Mouse (Mus musculus): ENCODE measurements around the gene Zbtb8os.
"Not testable (repeated sequence)": the region's sequence is repeated elsewhere in the genome, so short reads cannot be mapped to it uniquely, and the experiment has no call there.

Zbtb8os gene

GRCm38 (mm10) chr4:129334677-129335215, 749 bp upstream of the Zbtb8os start:
- DNase-seq, result no peak

DNA sequence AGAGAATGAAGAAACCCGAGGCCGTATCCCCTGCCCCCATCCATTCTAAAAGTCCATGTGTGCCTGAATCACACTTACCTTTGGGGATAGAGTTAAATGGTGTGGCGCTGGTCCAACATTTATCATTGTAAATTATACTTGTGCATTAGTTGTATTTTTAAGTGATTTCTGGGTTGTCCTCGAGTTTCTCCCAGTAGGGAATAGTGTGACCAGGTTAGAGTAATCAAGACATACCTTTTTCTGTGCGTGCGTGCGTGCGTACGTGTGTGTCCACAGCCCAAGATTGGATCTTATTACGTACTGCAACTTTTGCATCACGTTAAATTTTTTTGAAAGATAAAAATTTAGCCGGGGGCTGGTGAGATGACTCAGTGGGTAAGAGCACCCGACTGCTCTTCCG, 796 bp downstream of the Zbtb8os start:
- DNase-seq, result no peak

DNA sequence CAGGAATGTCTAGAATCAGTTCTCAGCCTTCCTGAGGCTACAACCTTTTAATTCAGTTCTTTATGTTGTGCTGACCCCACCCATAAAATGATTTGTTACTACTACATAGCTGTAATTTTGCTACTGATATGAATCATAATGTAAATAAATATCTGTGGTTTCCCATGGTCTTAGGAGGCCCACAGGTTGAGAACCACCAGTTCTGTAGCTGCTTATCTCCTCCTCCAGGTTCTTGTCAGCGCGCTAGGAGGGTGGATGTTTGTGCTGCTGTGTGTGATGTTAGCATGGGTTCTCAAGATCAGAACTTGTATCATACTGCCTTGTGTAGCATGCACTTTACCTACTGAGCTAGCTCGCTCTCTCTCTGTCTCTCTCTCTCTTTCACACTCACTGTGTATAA, 4.2 kb downstream of the Zbtb8os start:
- DNase-seq, result no peak

DNA sequence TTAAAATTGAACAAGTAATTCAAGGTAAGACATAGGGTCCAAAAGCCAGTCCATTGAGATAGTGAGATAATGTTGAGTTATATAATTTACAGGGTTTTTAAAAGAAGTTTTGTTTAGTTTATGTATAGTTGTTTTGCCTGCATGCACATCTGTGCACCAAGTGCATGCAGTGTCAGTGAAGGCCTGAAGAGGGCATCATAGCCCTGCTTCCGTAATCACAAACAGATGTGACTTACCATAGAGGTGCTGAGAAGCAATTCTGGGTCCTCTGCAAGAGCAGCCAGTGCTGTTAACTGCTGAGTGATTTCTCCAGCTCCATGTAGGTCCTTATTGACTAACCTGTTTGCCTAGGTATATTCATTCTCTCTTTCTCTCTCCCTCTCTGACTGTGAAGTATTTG, 6.4 kb downstream of the Zbtb8os start:
- DNase-seq, result no peak

GRCm38 (mm10) chr4:129342705-129343104, 7.2 kb downstream of the Zbtb8os start:
- no peak for DNase-seq

DNA sequence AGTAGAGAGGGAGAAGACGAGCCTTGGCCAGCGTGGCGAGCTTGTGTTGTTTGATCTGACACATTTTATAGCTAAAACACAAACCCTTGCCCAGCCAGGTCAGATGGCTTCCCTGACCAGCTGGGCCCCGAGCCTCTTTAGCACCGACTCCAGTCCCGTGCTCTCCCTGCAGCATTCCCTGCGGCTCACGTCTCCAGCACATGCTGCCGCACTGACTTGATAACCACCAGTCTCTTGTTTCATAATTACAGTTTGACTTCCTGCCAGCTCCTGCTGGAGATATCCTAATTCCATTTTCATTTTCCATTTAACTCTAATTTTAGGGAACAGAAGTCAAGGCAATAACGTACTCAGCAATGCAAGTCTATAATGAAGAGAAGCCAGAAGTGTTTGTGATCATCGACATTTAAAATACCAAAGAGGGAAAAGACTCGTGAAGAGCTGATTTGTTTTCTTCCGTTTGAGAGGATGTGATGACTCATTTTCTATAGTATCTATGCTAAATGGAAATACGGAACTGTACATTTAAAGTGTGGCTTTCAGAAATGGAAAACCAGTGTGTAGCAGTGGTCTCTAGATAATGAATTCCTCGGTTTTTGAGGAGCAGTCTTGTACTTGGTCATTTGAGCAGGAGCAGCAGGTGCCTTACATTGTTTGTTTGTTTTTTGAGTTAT, 11.1 kb downstream of the Zbtb8os start:
- DNase-seq, result no peak

GRCm38 (mm10) chr4:129350644-129351043, 15.1 kb downstream of the Zbtb8os start:
- DNase-seq, result peak; percentile 80

GRCm38 (mm10) chr4:129351111-129351510, 15.6 kb downstream of the Zbtb8os start:
- no peak for DNase-seq

DNA sequence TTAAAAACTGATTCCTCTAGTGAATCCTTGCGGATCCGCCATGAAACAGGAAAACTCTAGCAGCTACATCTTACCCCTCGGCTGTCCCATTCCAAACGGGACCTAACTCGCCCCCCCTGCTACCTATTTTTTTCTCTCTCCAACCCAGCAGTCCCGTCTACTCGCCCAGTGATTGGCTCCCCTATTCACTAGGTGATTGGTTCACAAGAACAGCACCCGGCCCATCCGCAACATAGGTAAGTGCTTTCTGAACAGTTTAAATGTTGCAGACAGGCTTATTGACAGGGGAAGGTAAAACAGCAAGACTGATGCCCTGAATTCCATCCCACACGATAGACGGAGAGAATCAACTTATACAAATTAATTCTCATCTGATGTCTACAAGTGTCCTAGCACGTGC, 17.7 kb downstream of the Zbtb8os start:
- no peak for DNase-seq

DNA sequence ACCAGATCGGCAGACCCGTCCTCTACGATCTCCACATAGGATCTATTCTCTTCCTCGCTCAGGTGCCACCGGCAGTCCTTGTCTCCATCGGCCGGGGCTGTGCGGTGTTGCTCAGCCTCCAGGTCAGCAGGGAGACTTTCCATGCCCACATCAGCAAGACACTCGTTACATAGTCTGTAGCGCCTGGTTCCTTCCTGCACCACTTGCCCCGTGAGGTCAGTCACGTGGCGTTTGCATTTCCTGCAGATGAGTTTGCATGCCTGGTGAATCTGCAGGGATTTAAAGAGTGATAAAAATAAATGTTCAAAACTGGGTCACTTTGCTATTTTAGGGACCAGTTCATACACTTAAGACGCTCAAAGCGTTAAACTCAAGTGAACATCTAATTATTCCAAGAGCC, 18.7 kb downstream of the Zbtb8os start:
- DNase-seq, result no peak

DNA sequence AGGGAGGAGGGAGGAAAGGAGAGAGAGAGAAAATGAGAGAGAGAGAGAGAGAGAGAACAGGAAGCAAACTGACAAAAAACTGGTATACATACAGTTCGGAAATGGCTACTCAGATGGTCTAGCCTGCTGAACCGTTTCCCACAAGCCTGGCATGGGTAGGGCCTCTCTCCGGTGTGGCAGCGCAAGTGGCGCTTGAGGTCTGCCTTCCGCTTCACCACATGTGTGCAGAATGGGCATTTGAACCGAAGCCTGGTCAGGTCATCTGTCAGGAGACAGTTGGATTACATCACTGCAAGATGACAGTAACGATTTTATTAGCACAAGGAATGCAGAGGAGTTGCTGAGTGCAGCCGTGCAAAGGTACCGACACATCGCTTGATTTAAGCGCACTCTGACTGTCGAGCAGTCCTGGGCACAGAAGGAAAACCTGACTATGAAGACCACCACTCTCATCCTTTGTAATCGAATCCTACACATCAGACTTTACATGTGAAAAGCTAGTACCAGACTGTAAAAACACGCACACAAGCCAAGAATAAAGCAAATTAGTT, 22.2 kb downstream of the Zbtb8os start:
- no peak for DNase-seq

- not testable (repeated sequence) for DNase-seq
Observed at GRCm38 (mm10) chr4:129362238-129362637, 26.7 kb downstream of the Zbtb8os start.

DNA sequence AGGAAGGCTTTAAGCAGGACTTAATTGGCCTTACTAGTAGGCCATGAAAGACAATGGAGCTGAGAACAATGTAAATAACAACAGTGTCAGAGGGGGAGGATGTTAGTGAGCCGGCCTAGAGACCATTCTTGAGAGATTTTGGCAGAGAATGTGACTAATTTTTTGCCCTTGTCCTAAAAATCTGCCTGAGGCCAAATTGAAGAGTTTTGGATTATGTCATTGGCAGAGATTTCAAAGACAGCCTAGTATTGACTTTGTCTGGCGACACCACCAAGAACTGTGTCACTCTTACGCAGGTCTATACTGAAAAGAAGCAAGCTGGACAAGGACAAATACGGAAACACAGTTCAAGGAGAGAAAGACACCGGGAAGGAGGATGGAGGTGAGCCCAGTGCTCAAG, 27.3 kb downstream of the Zbtb8os start:
- DNase-seq, result no peak

GRCm38 (mm10) chr4:129363463-129363862, 28.0 kb downstream of the Zbtb8os start:
- DNase-seq, result no peak

DNA sequence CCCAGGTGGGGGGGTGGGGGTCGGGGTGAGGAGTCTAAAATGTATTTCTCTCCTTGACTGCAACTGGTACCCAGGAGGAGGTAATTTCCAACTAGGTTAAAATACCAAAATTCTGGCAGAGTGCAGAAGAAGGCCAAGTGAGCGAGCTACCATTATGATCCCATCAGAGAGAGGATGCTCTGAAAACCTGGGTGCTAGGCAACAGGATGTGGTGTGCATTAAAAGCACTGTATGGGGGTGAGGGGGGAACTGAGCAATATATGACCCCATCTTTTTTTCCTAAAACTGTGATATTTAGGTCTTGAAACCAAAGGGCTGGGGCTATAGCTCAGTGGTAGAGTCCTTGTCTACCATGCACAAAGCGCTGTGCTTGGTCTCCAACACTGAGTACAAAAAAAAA, 28.9 kb downstream of the Zbtb8os start:
- DNase-seq, result no peak

DNA sequence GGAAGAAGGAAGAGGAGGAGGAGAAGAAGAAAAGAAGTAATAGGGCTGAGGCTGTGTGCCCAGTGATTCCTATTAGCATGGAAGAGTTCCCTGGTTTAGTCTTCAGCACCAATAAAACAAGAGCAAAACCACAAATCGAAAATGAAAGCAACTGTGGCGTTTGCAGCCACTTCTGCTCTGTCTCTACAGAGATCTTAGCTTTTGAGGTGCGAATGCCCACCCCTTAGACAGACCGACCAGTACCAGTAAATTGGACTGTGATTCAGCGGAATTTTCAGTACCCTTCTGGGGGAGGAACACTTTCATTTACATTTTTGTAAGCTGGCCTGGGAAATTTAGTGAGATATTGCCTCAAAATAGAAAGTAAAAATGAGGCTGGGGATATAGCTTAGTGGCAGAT, 29.7 kb downstream of the Zbtb8os start:
- DNase-seq, result no peak

- no peak for DNase-seq
Observed at GRCm38 (mm10) chr4:129371391-129371790, 35.9 kb downstream of the Zbtb8os start.

DNA sequence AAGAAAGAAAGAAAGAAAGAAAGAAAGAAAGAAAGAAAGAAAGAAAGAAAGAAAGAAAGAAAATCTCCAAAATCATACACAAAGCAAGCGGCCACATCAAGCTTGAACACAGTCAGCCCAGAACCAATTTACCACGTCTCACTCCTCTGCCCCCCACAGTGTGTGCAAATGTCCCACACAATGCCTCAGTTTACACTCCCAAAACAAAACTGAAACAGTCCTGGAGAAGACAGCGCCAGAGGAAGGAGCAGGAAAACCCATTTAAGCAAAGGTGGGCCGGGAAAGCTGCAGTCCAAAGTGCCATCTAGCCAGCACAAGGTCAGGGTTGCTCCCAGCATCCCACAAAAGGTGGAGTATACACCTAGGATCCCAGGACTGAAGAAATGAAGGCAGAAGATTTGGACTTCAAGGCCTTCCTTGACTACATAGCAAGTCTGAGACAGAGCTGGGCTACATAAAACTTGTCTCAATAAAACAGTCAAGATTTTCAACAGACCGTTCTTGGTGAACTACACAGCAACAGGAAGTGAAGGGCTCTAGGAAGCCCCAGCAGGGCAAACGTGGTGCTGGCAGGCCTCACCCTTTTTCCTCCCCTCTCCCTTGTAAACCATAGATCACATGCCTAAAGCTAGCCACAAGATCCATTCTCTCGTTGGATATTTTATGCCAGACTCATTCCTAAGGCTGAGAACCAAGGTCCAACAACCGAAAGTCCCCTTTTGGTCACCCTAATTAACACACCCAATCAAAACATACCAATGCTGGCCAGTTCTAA, 37.9 kb downstream of the Zbtb8os start:
- no peak for DNase-seq

- DNase-seq, result no peak
Observed at GRCm38 (mm10) chr4:129374219-129374755, 38.8 kb downstream of the Zbtb8os start.

DNA sequence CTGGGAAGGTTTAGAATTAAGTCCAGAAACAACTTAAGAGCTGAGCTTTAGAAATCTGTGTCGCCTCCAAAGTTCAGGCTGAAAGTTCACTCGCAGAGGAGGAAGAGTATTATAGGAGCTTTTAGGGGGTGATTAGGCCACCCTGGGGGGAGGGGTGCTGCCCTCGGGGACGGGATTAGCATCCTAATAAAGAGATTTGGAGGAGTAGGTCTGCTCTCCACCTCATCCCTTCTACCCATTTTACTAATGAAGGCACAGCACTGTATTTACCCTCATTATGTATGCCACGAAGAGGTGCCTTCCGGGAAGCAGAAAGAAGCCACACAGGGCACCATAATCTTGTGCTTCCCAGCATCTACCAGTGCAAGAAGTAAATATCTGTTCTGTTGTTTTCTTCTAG, 39.5 kb downstream of the Zbtb8os start:
- DNase-seq, result no peak

- DNase-seq, result no peak
Observed at GRCm38 (mm10) chr4:129375821-129376220, 40.3 kb downstream of the Zbtb8os start.

DNA sequence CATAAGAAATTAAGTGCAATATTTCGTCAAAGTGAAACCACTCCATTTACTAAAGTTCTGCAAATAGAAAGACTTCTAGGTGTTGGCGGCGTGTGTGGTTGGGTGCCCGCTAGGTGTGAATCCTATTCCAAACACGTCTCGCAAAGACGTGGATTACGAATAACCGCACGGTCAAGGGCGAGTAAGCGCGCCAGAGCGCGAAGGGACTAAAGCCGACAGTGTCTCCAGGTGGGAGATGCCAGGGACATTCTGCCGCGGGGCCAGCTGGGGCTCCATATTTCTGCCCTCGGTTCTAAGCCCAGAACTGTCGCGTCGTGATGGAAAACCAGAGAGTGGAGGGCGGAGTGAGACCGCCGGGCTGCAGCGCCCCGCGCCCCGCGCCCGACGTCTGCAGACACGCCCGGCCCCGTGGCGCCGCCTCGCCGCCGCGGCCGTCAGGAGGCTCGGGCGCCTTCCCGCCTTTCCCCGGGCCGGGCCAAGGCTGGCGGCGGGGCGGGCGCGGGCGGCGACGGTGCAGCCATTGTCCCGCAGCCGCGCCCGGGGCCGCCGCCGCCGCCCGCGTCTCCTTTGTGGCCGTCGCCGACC, 41.6 kb downstream of the Zbtb8os start:
- DNase-seq, result peak; percentile 44
